Mouse (Mus musculus) Patski (cell line): Measurements from ENCODE around the gene 9130213A22Rik. TPM values are rescaled to one million over a fixed set of nuclear protein-coding genes. Genes with fewer than 3 reads are reported as not detected.
A peak's percentile ranks its signal among the peaks of the same experiment; 100 is the strongest.

Experiments used
- ATAC-seq: fragments of 100-300 bp; one replicate; pipeline ENCODE4 v1.8.0; 2021
- CTCF ChIA-PET: fragments of 350-600 bp; sonication (Branson Sonifier 250); formaldehyde crosslinking; loops from one replicate; lab custom pipeline; 2022; ENCODE audit warnings: inconsistent platforms; lab: Charles Lee
- POLR2A ChIA-PET: fragments of 350-600 bp; sonication (Branson Sonifier 250); formaldehyde crosslinking; loops from one replicate; lab custom pipeline; 2022; ENCODE audit warnings: antibody characterized with exemption, inconsistent platforms; lab: Charles Lee
- DNase-seq: peaks from one replicate; pipeline ENCODE4 v3.0.0-alpha.2; 2011; ENCODE audit warnings: low read depth, low spot score
- H3K27me3 ChIP-seq: fragments of 371-371 bp; one replicate; pipeline ENCODE4 v1.5.1; 2021
- CTCF ChIP-seq: fragments of 100-300 bp; IDR thresholded peaks from one replicate; pipeline ENCODE4 v1.5.1; 2021
- in situ Hi-C: fragments of 300-500 bp; cut with MboI; formaldehyde crosslinking; loops from 3 replicates; pipeline ENCODE4 v1.11.1; 2018; ENCODE audit warnings: low pct_unique_long_range_greater_than_20kb, mixed read lengths
- polyA plus RNA-seq: library from polyadenylated mRNA; unstranded; gene quantifications from one replicate; pipeline ENCODE4 v1.2.3, GENCODE M21; 2021

The 9130213A22Rik gene
- polyA plus RNA-seq, 1 experiment from 2014 or later: 0.96 TPM

DNA sequence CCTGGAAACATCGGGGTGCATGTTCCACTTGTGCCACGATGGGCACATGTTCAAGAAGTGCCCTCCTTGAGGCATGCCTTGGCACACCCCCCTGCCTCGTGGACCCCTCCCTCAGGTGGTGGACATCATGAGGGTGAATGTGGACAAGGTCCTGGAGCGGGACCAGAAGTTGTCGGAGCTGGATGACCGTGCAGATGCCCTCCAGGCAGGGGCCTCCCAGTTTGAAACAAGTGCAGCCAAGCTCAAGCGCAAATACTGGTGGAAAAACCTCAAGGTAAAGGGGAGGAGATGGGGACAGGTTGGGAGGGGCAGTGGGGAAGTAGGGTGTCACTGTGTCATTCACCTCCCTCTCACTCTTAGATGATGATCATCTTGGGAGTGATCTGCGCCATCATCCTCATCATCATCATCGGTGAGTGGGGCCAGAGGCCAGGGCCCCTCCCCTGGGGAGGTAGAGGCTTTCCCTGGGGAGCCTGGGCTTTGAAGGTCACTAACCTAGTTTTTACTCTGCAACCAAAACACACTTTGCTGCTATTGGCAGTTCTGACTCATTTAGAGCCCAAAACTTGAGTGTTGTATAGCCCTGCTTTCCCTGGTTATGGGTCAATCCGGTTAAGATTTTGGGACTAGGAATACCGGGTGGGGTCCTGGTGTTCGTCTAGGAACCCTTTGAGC, 32.6 kb downstream of the 9130213A22Rik start:
- DNase-seq: no peak
- no peak for TF ChIP-seq CTCF
- ATAC-seq: no peak
- CTCF ChIA-PET: no interaction called here
- POLR2A ChIA-PET: interaction anchor here (1.5 kb wide), 1 partner anchor 17 kb away, joined by 4 read pairs; no protein-coding TSS in a partner anchor
- H3K27me3 ChIP-seq: no peaks in the 10 kb centered on the region
- in situ Hi-C loops: loop anchor here (25.0 kb wide), 1 partner anchor 898 kb away; the partner anchor contains the start of genes Ctdnep1, Elp5, Gabarap and Phf23

GRCm38 (mm10) chr11:69088856-69089615, 33.4 kb downstream of the 9130213A22Rik start:
- TF ChIP-seq CTCF: no peak
- no peak for ATAC-seq
- in situ Hi-C loops: loop anchor here (25.0 kb wide), 1 partner anchor 898 kb away; the partner anchor contains the start of genes Ctdnep1, Elp5, Gabarap and Phf23

GRCm38 (mm10) chr11:69088103-69088855, 34.1 kb downstream of the 9130213A22Rik start, which contains the start of gene Vamp2:
TSS of gene Vamp2 (plus strand) at chr11:69088490.
- peak; percentile 62 for ATAC-seq
- ChIA-PET POLR2A (interaction anchor here (0.8 to 1.4 kb wide), 5 partner anchors 9 to 21 kb away, joined by 3 to 9 read pairs (median 3); no protein-coding TSS in a partner anchor), CTCF (interaction anchor here (1.1 to 2.2 kb wide), 2 partner anchors 21 to 36 kb away, joined by 3 to 8 read pairs; no protein-coding TSS in a partner anchor)
- TF ChIP-seq CTCF: no peak
- in situ Hi-C loops: loop anchor here (25.0 kb wide), 1 partner anchor 899 kb away; the partner anchor contains the start of genes Ctdnep1, Elp5, Gabarap and Phf23
- no peaks in the 10 kb centered on the region for H3K27me3 ChIP-seq
- DNase-seq: no peak

More at GRCm38 (mm10) chr11:69088856-69089615, 33.4 kb downstream of the 9130213A22Rik start:
- DNase-seq: no peak
- ChIA-PET CTCF (no interaction called here), POLR2A (interaction anchor here (0.8 to 1.5 kb wide), 2 partner anchors 17 to 20 kb away, joined by 3 to 4 read pairs; no protein-coding TSS in a partner anchor)
- no peaks in the 10 kb centered on the region for H3K27me3 ChIP-seq

DNA sequence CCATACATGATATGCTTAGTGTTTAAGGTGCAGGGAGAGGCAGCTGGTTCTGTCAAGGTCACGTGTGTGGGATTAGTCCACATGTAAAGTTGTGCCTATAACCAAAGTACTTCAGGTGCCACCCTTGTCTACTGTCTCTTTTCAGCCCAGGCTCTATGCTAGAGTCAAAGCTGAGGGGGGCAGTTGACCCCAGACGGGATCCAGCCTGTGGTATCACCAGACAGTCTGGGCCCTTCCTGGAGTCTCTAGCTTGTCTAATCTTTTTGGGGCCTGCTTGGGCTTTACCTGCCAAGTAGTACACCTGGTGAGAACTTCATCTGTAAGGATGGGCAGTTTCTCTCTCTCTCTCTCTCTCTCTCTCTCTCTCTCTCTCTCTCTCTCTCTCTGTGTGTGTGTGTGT, 34.8 kb downstream of the 9130213A22Rik start:
- ChIA-PET CTCF (interaction anchor here (1.1 to 2.2 kb wide), 2 partner anchors 21 to 36 kb away, joined by 3 to 8 read pairs; no protein-coding TSS in a partner anchor), POLR2A (interaction anchor here (0.9 to 1.4 kb wide), 4 partner anchors 8 to 21 kb away, joined by 3 to 9 read pairs (median 4); no protein-coding TSS in a partner anchor)
- TF ChIP-seq CTCF: no peak
- ATAC-seq: no peak
- in situ Hi-C loops: loop anchor here (25.0 kb wide), 1 partner anchor 900 kb away; the partner anchor contains the start of genes Ctdnep1, Elp5, Gabarap and Phf23
- no peaks in the 10 kb centered on the region for H3K27me3 ChIP-seq
- DNase-seq: no peak

GRCm38 (mm10) chr11:69087082-69087481, 35.3 kb downstream of the 9130213A22Rik start:
- no peak for TF ChIP-seq CTCF
- no peak for ATAC-seq
- H3K27me3 ChIP-seq: no peaks in the 10 kb centered on the region
- in situ Hi-C loops: loop anchor here (25.0 kb wide), 1 partner anchor 900 kb away; the partner anchor contains the start of genes Ctdnep1, Elp5, Gabarap and Phf23
- POLR2A ChIA-PET: interaction anchor here (0.7 to 1.4 kb wide), 3 partner anchors 9 to 13 kb away, joined by 3 to 9 read pairs (median 3); no protein-coding TSS in a partner anchor
- no peak for DNase-seq
- CTCF ChIA-PET: interaction anchor here (1.1 to 2.2 kb wide), 2 partner anchors 20 to 37 kb away, joined by 3 to 8 read pairs; no protein-coding TSS in a partner anchor

GRCm38 (mm10) chr11:69086390-69086789, 36.0 kb downstream of the 9130213A22Rik start:
- no peak for TF ChIP-seq CTCF
- DNase-seq (no peak), ATAC-seq (no peak)
- in situ Hi-C loops: loop anchor here (25.0 kb wide), 1 partner anchor 901 kb away; the partner anchor contains the start of genes Ctdnep1, Elp5, Gabarap and Phf23
- ChIA-PET CTCF (interaction anchor here (2.2 kb wide), 1 partner anchor 19 kb away, joined by 8 read pairs; no protein-coding TSS in a partner anchor), POLR2A (interaction anchor here (0.7 kb wide), 1 partner anchor 8 kb away, joined by 3 read pairs; no protein-coding TSS in a partner anchor)
- H3K27me3 ChIP-seq: no peaks in the 10 kb centered on the region

- in situ Hi-C loops: loop anchor here (25.0 kb wide), 1 partner anchor 902 kb away; the partner anchor contains the start of genes Ctdnep1, Elp5, Gabarap and Phf23
- no peaks in the 10 kb centered on the region for H3K27me3 ChIP-seq
- CTCF ChIA-PET: interaction anchor here (1.2 to 2.2 kb wide), 2 partner anchors 10 to 19 kb away, joined by 3 to 8 read pairs; no protein-coding TSS in a partner anchor
- ATAC-seq (no peak), DNase-seq (no peak)
- POLR2A ChIA-PET: no interaction called here
- TF ChIP-seq CTCF: no peak
Measured at GRCm38 (mm10) chr11:69085608-69086007, 36.8 kb downstream of the 9130213A22Rik start.

- no peak for ATAC-seq
- TF ChIP-seq CTCF: no peak
- in situ Hi-C loops: loop anchor here (25.0 kb wide), 1 partner anchor 906 kb away; the partner anchor contains the start of genes Ctdnep1, Elp5, Gabarap and Phf23
- H3K27me3 ChIP-seq: no peaks in the 10 kb centered on the region
- ChIA-PET POLR2A (no interaction called here), CTCF (interaction anchor here (1.0 to 1.4 kb wide), 2 partner anchors 12 to 42 kb away, joined by 3 to 5 read pairs; partner anchors contain the start of gene 9130213A22Rik)
- no peak for DNase-seq
Measured at GRCm38 (mm10) chr11:69081613-69082012, 40.8 kb downstream of the 9130213A22Rik start.

GRCm38 (mm10) chr11:69080855-69081222, 41.5 kb downstream of the 9130213A22Rik start:
- no peaks in the 10 kb centered on the region for H3K27me3 ChIP-seq
- TF ChIP-seq CTCF: no peak
- DNase-seq (no peak), ATAC-seq (no peak)
- CTCF ChIA-PET: no interaction called here
- in situ Hi-C loops: loop anchor here (25.0 kb wide), 1 partner anchor 906 kb away; the partner anchor contains the start of genes Ctdnep1, Elp5, Gabarap and Phf23
- POLR2A ChIA-PET: interaction anchor here (0.6 kb wide), 1 partner anchor 42 kb away, joined by 6 read pairs; no protein-coding TSS in a partner anchor
